Mouse (Mus musculus): ENCODE data around the gene Lingo2. TPM values are rescaled to one million over a fixed set of nuclear protein-coding genes. Genes with fewer than 3 reads are reported as not detected.

Gene Lingo2
- total RNA-seq, 2 experiments from 2014 or later, result not detected

DNA sequence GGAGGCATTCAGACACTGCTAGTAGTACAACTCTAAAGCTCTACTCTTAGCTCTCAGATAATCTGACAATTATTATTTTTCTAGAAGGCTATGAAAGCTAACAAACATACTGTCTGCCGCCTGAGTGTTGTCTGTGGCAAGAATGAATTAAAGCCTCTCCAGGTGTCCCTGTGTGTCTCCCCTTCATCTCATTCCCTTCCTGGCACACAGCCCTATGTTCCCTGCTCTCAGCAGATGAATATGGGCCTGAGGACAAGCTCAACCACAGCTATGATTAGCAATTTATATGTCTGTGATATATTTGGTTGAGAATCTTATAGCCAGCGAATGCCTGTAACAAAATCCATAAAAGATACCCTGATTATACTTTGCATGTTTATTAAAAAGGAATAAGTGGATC is 220.9 kb downstream of the Lingo2 start:
- no peak for TF ChIP-seq CTCF (IDR thresholded peaks at IDR 0.05)
- no peak for DNase-seq
- H3K27ac ChIP-seq, result no peak overlapping the region
- intact Hi-C loops (cut with DNase I), result no loop called here
- H3K4me3 ChIP-seq, result no peak overlapping the region

DNA sequence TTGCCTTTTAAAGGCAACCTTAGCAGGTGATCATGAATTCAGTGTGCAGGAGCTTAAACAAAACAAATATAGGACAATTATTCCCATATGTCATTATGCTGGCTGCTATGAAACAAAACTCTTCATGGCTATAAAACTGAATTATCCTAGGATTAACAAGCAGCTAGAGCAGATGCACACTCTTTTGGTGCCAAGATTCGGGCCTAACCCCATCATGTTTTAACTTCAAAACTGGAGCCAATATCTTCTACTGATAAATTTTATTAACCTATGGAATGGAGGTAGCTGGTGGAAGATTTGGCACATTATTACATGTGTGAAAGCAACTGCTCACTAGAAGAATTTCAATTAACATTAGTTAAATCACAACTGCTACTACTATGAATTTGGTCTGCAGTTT is 235.1 kb downstream of the Lingo2 start:
- DNase-seq, result no peak
- no peak for TF ChIP-seq CTCF (IDR thresholded peaks at IDR 0.05)
- intact Hi-C loops (cut with DNase I), result no loop called here
- Histone ChIP-seq H3K4me3 (no peak overlapping the region), H3K27ac (no peak overlapping the region)

DNA sequence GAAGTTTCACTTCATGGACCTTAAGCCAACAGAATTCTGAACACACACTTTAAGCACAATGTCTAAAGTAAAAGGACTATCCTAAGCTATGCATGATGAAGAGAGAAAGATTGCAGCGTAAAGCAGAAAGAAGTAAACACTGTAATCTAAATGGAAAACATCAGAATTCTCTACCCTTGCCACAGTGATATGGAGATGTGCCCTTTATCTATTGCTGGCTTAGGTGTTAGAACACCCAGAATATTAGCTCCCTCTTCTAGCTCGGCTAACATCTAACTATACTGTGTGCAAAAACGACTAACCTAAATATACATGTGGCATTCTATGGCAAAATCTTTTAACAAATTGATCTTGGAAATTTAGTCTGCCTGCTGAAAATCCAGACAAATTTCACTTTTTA is 252.7 kb downstream of the Lingo2 start:
- no peak for TF ChIP-seq CTCF (IDR thresholded peaks at IDR 0.05)
- intact Hi-C loops (cut with DNase I), result no loop called here
- DNase-seq, result no peak
- no peak overlapping the region for H3K27ac ChIP-seq
- no peak overlapping the region for H3K4me3 ChIP-seq

DNA sequence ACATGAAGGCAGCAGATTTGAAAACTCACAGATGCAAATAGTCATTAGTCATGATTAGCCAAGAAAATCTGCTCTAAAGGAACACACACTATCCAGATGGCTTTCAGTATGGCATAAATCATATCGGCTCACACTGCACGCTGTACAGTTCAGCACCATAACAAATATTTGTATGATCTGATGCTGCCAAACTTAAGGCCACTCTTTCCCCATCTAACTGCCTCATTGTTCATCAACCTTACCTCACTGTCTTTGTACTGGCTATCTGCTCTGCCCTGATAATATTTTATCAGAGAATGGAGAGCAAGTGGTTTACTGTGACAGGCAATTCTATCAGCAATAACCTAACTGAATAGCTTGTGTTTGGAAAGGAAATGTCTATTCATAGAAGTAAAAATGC is 254.7 kb downstream of the Lingo2 start:
- no peak for DNase-seq
- intact Hi-C loops (cut with DNase I), result no loop called here
- H3K4me3 ChIP-seq, result no peak overlapping the region
- TF ChIP-seq CTCF (IDR thresholded peaks at IDR 0.05), result no peak
- no peak overlapping the region for H3K27ac ChIP-seq

DNA sequence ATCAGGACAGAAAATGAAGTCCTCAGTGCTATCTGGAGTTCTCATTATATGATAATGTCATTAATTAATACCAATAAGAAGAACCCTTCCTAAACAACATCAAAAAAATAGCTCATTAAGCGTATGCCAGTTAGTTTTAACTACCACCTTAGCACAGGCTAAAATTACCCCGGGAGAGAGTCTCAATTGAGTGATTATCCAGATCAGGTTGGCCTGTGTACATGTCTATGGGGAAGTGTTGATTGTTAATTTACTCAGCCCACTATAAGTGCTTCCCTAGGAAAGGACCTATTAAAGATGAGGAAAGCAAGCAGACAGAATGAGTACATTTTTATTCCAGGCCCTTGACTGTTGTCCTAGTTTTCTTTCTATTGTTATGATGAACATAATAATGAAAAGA is 291.6 kb downstream of the Lingo2 start:
- Histone ChIP-seq H3K4me3 (no peak overlapping the region), H3K27ac (no peak overlapping the region)
- TF ChIP-seq CTCF (IDR thresholded peaks at IDR 0.05), result no peak
- DNase-seq, result no peak
- intact Hi-C loops (cut with DNase I), result no loop called here

DNA sequence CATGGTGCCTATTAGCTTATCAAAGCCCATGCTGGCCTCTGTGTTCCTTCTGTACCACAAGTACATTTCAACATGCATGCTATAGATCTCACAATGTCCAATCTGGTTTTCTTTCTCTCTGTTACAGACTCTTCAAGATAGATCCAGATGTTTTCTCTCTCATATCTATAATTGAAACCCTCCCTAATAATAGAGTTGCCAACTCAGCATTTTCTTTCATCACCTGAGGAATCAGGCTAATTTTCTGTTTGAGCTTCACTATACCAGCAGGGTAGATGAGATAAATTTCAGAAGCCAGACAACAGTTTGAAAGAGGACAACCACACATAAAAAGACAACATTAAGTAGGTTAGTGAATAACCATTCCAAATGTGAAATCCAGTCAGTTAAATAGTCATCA is 303.8 kb downstream of the Lingo2 start:
- intact Hi-C loops (cut with DNase I), result no loop called here
- DNase-seq, result no peak
- Histone ChIP-seq H3K27ac (no peak overlapping the region), H3K4me3 (no peak overlapping the region)
- no peak for TF ChIP-seq CTCF (IDR thresholded peaks at IDR 0.05)

DNA sequence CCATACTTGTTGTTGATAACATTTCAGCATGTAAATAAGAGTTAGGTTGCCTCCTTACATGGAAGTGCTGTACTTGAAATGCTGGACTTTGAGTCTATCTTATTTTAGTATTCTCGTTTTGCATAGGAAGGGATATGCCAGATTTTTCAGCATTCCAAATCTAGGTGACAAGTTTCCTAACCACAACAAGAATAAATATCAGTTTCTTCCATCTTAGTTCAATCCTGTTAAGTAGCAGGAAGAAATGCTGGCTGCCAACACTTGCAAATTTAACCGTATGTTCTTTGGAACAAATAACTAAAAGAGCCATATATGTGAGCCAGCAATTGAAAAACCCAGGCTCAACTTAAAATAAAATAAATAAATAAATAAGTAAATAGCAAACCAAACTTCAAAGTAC is 315.9 kb downstream of the Lingo2 start:
- intact Hi-C loops (cut with DNase I), result no loop called here
- no peak overlapping the region for H3K4me3 ChIP-seq
- no peak for DNase-seq
- no peak overlapping the region for H3K27ac ChIP-seq
- TF ChIP-seq CTCF (IDR thresholded peaks at IDR 0.05), result no peak

DNA sequence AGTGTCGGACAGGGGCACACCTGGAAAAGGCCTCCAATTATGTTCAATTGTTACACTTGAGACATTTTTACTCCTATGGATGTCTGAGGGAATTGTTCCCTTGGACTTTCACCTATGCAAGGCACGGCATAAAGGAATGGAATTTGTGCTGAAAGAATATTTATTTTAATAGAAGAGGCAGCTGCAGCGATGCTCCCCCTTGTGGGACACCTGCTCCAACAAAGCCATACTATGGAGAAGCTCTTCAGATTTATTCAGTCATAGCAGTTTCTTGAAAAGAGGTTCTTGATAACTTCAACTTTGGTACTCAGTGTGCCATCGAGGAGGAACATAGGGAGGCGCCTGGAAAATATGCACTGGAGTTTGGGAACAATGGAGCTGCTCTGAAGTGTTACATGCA is 374.7 kb downstream of the Lingo2 start:
- no peak overlapping the region for H3K27ac ChIP-seq
- no peak for TF ChIP-seq CTCF (IDR thresholded peaks at IDR 0.05)
- no peak overlapping the region for H3K4me3 ChIP-seq
- DNase-seq, result no peak
- intact Hi-C loops (cut with DNase I), result no loop called here

DNA sequence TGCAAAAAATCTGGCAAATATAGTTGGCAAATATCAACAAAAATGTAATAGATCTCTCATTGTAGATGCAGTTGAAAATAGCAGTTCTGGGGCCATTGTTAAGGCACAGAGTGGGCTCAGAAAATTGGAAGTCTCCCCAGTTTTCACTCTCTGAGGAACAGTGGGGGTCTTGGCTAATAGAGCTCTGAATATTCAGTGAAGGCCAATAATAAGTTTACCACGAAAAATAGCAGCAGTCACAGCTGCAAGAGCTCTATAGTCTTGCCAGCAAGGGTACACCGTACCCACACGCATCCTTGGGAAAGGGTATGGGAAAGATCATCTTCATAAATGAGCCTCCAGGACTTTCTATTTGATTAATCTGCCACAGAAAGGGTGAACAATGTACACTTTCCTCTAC is 375.3 kb downstream of the Lingo2 start:
- TF ChIP-seq CTCF (IDR thresholded peaks at IDR 0.05), result no peak
- intact Hi-C loops (cut with DNase I), result no loop called here

DNA sequence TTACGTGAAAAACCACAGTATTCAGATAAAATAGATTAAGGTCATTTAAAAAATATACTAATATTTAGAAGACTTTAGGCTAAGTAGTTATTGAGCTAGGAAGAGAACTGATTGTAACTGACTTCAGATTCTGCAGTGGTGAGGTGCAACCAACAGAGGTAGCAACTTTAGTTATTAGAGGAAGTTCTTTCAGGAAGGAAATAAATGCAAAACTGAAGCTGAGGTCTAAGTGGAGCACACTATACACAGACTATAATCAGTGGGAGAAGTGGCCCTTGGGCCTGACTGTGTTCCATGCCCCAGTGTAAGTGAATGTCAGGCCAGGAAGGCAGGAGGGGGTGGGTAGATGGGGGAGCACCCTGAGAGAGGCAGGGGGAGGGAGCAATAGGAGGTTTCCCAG is 385.0 kb downstream of the Lingo2 start:
- DNase-seq, result no peak
- intact Hi-C loops (cut with DNase I), result no loop called here
- H3K4me3 ChIP-seq, result no peak overlapping the region
- no peak for TF ChIP-seq CTCF (IDR thresholded peaks at IDR 0.05)
- no peak overlapping the region for H3K27ac ChIP-seq

More for the DNA sequence above, 375.3 kb downstream of the Lingo2 start:
- Histone ChIP-seq H3K27ac (no peak overlapping the region), H3K4me3 (no peak overlapping the region)
- DNase-seq, result no peak

DNA sequence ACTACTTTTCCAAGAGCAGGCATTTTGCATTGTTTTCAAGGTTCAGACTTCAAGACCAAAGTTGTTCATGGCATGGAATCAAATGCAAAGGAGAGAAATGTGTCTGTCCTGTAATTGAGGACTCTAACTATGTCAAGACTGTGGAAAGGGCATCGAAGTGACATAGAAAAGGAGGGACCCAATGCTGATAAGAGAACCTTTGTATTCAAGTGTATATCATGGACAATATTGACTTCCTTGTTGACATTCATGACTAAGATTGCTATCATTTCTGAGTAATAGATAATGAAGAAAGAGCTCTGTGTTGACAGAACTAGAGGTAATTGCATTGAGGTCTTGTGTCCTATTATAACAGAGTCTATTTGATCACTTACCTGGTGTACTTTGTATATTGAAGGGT is 390.6 kb downstream of the Lingo2 start:
- no peak overlapping the region for H3K4me3 ChIP-seq
- no peak for DNase-seq
- no peak for TF ChIP-seq CTCF (IDR thresholded peaks at IDR 0.05)
- intact Hi-C loops (cut with DNase I), result no loop called here
- H3K27ac ChIP-seq, result no peak overlapping the region

DNA sequence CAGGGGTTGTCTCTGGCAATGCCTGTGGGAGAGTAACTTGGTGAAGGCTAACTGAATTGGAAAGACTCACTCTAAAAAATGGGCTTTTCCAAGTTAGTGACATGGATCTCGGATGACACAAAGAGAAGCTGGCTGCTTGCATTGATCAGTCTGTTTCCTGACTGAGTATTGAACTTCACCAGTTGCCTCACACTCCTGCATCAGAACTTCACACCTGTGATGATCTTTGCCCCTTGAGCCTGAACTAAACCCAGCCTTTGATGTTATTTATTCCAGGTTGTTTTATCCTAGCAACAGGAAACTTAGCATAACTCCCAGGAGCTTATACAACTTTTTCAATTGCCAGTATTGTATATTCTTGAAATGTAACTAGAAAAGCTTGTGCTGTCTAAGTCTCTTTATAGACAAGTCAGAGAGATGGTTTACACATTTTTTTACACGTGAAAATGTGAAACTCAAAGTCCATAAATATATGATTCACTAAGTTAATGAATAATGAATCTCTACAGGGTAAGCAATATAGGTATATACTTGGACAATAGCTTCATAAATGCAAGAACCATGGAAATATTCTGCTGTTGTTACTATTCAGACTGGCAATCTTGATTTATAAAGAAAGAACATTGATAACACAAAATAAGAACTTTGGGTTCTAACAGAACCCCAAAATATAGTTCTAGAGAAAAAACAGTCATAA is 410.7 kb downstream of the Lingo2 start:
- Histone ChIP-seq H3K27ac (no peak overlapping the region), H3K4me3 (no peak overlapping the region)
- TF ChIP-seq CTCF (IDR thresholded peaks at IDR 0.05), result no peak
- intact Hi-C loops (cut with DNase I), result no loop called here
- no peak for DNase-seq

DNA sequence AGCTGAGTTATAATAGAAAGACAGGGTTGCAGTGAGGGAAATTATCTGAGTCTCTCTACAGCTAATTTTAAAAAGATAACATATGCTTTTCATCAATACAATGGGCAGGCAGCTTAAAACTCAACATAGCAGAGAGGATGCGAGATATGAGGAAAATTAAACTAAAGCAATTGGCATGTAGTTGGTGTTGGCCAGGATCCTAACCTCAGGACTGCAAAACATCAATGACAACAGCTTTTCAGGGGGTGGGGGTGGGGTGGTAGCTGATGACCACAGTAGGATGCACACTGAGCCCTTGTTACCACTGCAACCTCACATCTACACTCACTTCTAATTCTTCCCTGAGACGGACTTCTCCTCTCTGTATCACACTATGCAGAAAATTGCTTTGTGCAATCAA is 417.7 kb downstream of the Lingo2 start:
- intact Hi-C loops (cut with DNase I), result no loop called here
- Histone ChIP-seq H3K27ac (no peak overlapping the region), H3K4me3 (no peak overlapping the region)
- no peak for DNase-seq
- no peak for TF ChIP-seq CTCF (IDR thresholded peaks at IDR 0.05)

DNA sequence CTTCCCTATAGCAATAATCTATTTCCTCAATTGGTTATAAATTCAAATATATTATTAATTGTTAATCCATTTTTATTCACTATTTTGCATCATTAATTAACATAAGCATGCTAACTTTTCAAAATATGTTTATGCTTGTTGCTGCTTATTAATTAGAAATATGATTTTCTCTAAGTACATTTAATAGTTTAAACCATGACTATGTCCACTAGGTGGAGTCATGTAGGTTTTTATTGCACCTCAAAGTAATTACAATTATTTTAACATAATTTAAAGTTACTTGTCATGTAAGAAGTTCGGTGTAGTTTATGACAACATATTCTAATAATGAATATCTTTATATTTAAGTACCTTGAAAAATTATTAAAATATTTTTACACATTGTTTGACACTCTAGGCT is 461.3 kb downstream of the Lingo2 start:
- no peak overlapping the region for H3K27ac ChIP-seq
- no peak overlapping the region for H3K4me3 ChIP-seq
- no peak for DNase-seq
- intact Hi-C loops (cut with DNase I), result no loop called here
- TF ChIP-seq CTCF (IDR thresholded peaks at IDR 0.05), result no peak

Data from gastrocnemius, adult 2 months (tissue).